Mouse (Mus musculus): ENCODE measurements around the gene Daam2. TPM values are rescaled to one million over a fixed set of nuclear protein-coding genes. Genes with fewer than 3 reads are reported as not detected.
"Not testable (repeated sequence)": the region's sequence is repeated elsewhere in the genome, so short reads cannot be mapped to it uniquely, and the experiment has no call there.

Gene Daam2
- polyA plus RNA-seq, 1 experiment from 2014 or later = 4.0 TPM

- H3K27ac ChIP-seq (ENCODE audit: low read depth, low read length) = no peak overlapping the region
- no peaks in the 10 kb centered on the region for H3K36me3 ChIP-seq (ENCODE audit: control insufficient read depth, insufficient read depth, low read length)
- no peak overlapping the region for H3K9ac ChIP-seq (ENCODE audit: low read depth, low read length)
- no peak overlapping the region for H3K4me3 ChIP-seq (ENCODE audit: low read depth, low read length)
- H3K4me2 ChIP-seq (replicated peaks; ENCODE audit: low read depth, low read length) = no peak overlapping the region
- no peaks in the 10 kb centered on the region for H3K27me3 ChIP-seq (ENCODE audit: control insufficient read depth, insufficient read depth, low read length)
- DNase-seq (ENCODE audit: low spot score) (no peak), ATAC-seq (ENCODE audit: low FRiP score) (no peak)
- no peaks in the 10 kb centered on the region for H3K9me3 ChIP-seq (ENCODE audit: control insufficient read depth, low read length)
- WGBS = 97% methylated on average over 3 of the region's 3 CpGs
- no peaks in the 10 kb centered on the region for H3K4me1 ChIP-seq (replicated peaks; ENCODE audit: control insufficient read depth, insufficient read depth, low read length)
Measured at GRCm38 (mm10) chr17:49457833-49458232, 106.3 kb downstream of the Daam2 start.

GRCm38 (mm10) chr17:49456334-49456733, 107.8 kb downstream of the Daam2 start:
- Histone ChIP-seq H3K27me3 (ENCODE audit: control insufficient read depth, insufficient read depth, low read length) (no peaks in the 10 kb centered on the region), H3K9ac (ENCODE audit: low read depth, low read length) (no peak overlapping the region), H3K4me2 (replicated peaks; ENCODE audit: low read depth, low read length) (no peak overlapping the region), H3K4me3 (ENCODE audit: low read depth, low read length) (no peak overlapping the region), H3K4me1 (replicated peaks; ENCODE audit: control insufficient read depth, insufficient read depth, low read length) (no peaks in the 10 kb centered on the region), H3K36me3 (ENCODE audit: control insufficient read depth, insufficient read depth, low read length) (no peaks in the 10 kb centered on the region), H3K27ac (ENCODE audit: low read depth, low read length) (no peak overlapping the region), H3K9me3 (ENCODE audit: control insufficient read depth, low read length) (no peaks in the 10 kb centered on the region)
- DNase-seq (ENCODE audit: low spot score) (no peak), ATAC-seq (ENCODE audit: low FRiP score) (no peak)
- WGBS = 77% methylated on average over 4 of the region's 4 CpGs

- WGBS = 92% methylated on average over 6 of the region's 6 CpGs
- Histone ChIP-seq H3K27me3 (ENCODE audit: control insufficient read depth, insufficient read depth, low read length) (no peaks in the 10 kb centered on the region), H3K4me3 (ENCODE audit: low read depth, low read length) (no peak overlapping the region), H3K36me3 (ENCODE audit: control insufficient read depth, insufficient read depth, low read length) (no peaks in the 10 kb centered on the region), H3K9ac (ENCODE audit: low read depth, low read length) (no peak overlapping the region), H3K27ac (ENCODE audit: low read depth, low read length) (no peak overlapping the region), H3K4me1 (replicated peaks; ENCODE audit: control insufficient read depth, insufficient read depth, low read length) (no peaks in the 10 kb centered on the region), H3K9me3 (ENCODE audit: control insufficient read depth, low read length) (no peaks in the 10 kb centered on the region), H3K4me2 (replicated peaks; ENCODE audit: low read depth, low read length) (no peak overlapping the region)
- DNase-seq (ENCODE audit: low spot score) = no peak
- ATAC-seq (ENCODE audit: low FRiP score) = no peak
Measured at GRCm38 (mm10) chr17:49450922-49451321, 113.2 kb downstream of the Daam2 start.

- no peak for ATAC-seq (ENCODE audit: low FRiP score)
- Histone ChIP-seq H3K9me3 (ENCODE audit: control insufficient read depth, low read length) (no peaks in the 10 kb centered on the region), H3K4me1 (replicated peaks; ENCODE audit: control insufficient read depth, insufficient read depth, low read length) (no peaks in the 10 kb centered on the region), H3K27ac (ENCODE audit: low read depth, low read length) (no peak overlapping the region), H3K9ac (ENCODE audit: low read depth, low read length) (no peak overlapping the region), H3K4me2 (replicated peaks; ENCODE audit: low read depth, low read length) (no peak overlapping the region), H3K27me3 (ENCODE audit: control insufficient read depth, insufficient read depth, low read length) (no peaks in the 10 kb centered on the region), H3K4me3 (ENCODE audit: low read depth, low read length) (no peak overlapping the region), H3K36me3 (ENCODE audit: control insufficient read depth, insufficient read depth, low read length) (no peaks in the 10 kb centered on the region)
- DNase-seq (ENCODE audit: low spot score) = no peak
- WGBS = 76% methylated on average over 8 of the region's 8 CpGs
Measured at GRCm38 (mm10) chr17:49449230-49449608, 114.9 kb downstream of the Daam2 start.

GRCm38 (mm10) chr17:49448570-49449229, 115.4 kb downstream of the Daam2 start:
- H3K4me1 ChIP-seq (replicated peaks; ENCODE audit: control insufficient read depth, insufficient read depth, low read length) = no peaks in the 10 kb centered on the region
- H3K27ac ChIP-seq (ENCODE audit: low read depth, low read length) = no peak overlapping the region
- no peaks in the 10 kb centered on the region for H3K9me3 ChIP-seq (ENCODE audit: control insufficient read depth, low read length)
- no peak overlapping the region for H3K4me2 ChIP-seq (replicated peaks; ENCODE audit: low read depth, low read length)
- DNase-seq (ENCODE audit: low spot score) (no peak), ATAC-seq (ENCODE audit: low FRiP score) (no peak)
- no peaks in the 10 kb centered on the region for H3K36me3 ChIP-seq (ENCODE audit: control insufficient read depth, insufficient read depth, low read length)
- WGBS = 76% methylated on average over 8 of the region's 9 CpGs
- H3K4me3 ChIP-seq (ENCODE audit: low read depth, low read length) = no peak overlapping the region
- H3K9ac ChIP-seq (ENCODE audit: low read depth, low read length) = no peak overlapping the region
- no peaks in the 10 kb centered on the region for H3K27me3 ChIP-seq (ENCODE audit: control insufficient read depth, insufficient read depth, low read length)

GRCm38 (mm10) chr17:49442841-49443240, 121.3 kb downstream of the Daam2 start:
- not testable (repeated sequence) for H3K4me2 ChIP-seq (replicated peaks; ENCODE audit: low read depth, low read length); ATAC-seq (ENCODE audit: low FRiP score); H3K36me3 ChIP-seq (ENCODE audit: control insufficient read depth, insufficient read depth, low read length); DNase-seq (ENCODE audit: low spot score); H3K9ac ChIP-seq (ENCODE audit: low read depth, low read length); H3K9me3 ChIP-seq (ENCODE audit: control insufficient read depth, low read length); H3K4me3 ChIP-seq (ENCODE audit: low read depth, low read length); H3K27me3 ChIP-seq (ENCODE audit: control insufficient read depth, insufficient read depth, low read length); H3K4me1 ChIP-seq (replicated peaks; ENCODE audit: control insufficient read depth, insufficient read depth, low read length); H3K27ac ChIP-seq (ENCODE audit: low read depth, low read length)
- 81% methylated on average over 3 of the region's 3 CpGs for WGBS

- no peaks in the 10 kb centered on the region for H3K27me3 ChIP-seq (ENCODE audit: control insufficient read depth, insufficient read depth, low read length)
- H3K4me1 ChIP-seq (replicated peaks; ENCODE audit: control insufficient read depth, insufficient read depth, low read length) = no peaks in the 10 kb centered on the region
- no peak overlapping the region for H3K4me2 ChIP-seq (replicated peaks; ENCODE audit: low read depth, low read length)
- no peaks in the 10 kb centered on the region for H3K9me3 ChIP-seq (ENCODE audit: control insufficient read depth, low read length)
- no peak overlapping the region for H3K4me3 ChIP-seq (ENCODE audit: low read depth, low read length)
- H3K27ac ChIP-seq (ENCODE audit: low read depth, low read length) = no peak overlapping the region
- ATAC-seq (ENCODE audit: low FRiP score) = no peak
- WGBS = 81% methylated on average over 14 of the region's 14 CpGs
- no peak overlapping the region for H3K9ac ChIP-seq (ENCODE audit: low read depth, low read length)
- DNase-seq (ENCODE audit: low spot score) = no peak
- H3K36me3 ChIP-seq (ENCODE audit: control insufficient read depth, insufficient read depth, low read length) = peaks cover under 1% of the 10 kb centered on the region; the same call in 1 of the 2 replicates
Measured at GRCm38 (mm10) chr17:49440331-49441130, 123.6 kb downstream of the Daam2 start.

GRCm38 (mm10) chr17:49439706-49440105, 124.4 kb downstream of the Daam2 start:
- WGBS = 93% methylated on average over 4 of the region's 4 CpGs
- DNase-seq (ENCODE audit: low spot score) (no peak), ATAC-seq (ENCODE audit: low FRiP score) (no peak)
- Histone ChIP-seq H3K4me3 (ENCODE audit: low read depth, low read length) (no peak overlapping the region), H3K27me3 (ENCODE audit: control insufficient read depth, insufficient read depth, low read length) (no peaks in the 10 kb centered on the region), H3K36me3 (ENCODE audit: control insufficient read depth, insufficient read depth, low read length) (peaks cover 4% of the 10 kb centered on the region; the same call in 1 of the 2 replicates), H3K9ac (ENCODE audit: low read depth, low read length) (no peak overlapping the region), H3K9me3 (ENCODE audit: control insufficient read depth, low read length) (no peaks in the 10 kb centered on the region), H3K4me2 (replicated peaks; ENCODE audit: low read depth, low read length) (no peak overlapping the region), H3K27ac (ENCODE audit: low read depth, low read length) (no peak overlapping the region), H3K4me1 (replicated peaks; ENCODE audit: control insufficient read depth, insufficient read depth, low read length) (no peaks in the 10 kb centered on the region)
